Mouse (Mus musculus) fat pad, adult 2 months (tissue): ENCODE measurements around the gene Olfr119.
"Not testable (repeated sequence)": the region's sequence is repeated elsewhere in the genome, so short reads cannot be mapped to it uniquely, and the experiment has no call there.

ENCODE experiments used
- DNase-seq: peaks from one replicate; pipeline ENCODE4 v3.0.0-alpha.2; 2011; ENCODE audit warnings: low read depth, low spot score; ENCODE audit errors: extremely low read depth

Olfr119 gene

DNA sequence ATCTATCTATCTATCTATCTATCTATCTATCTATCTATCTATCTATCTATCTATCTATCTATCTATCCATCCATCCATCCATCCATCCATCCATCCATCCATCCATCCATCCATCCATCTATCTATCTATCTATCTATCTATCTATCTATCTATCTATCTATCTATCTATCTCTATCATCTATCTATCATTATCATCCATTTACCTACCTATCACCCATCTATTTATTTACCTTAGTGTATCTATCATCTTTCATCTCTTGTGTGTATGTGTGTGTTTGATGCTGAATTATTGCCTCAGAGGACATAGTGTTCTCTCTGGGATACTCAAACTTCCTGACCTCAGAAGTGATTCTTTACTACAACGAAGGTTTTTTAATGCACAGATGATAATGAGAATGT is at the start of gene Olfr119:
Gene Olfr119 (plus strand): TSS at position 301 of the 400 bp plus-strand sequence.
- DNase-seq, result not testable (repeated sequence)

DNA sequence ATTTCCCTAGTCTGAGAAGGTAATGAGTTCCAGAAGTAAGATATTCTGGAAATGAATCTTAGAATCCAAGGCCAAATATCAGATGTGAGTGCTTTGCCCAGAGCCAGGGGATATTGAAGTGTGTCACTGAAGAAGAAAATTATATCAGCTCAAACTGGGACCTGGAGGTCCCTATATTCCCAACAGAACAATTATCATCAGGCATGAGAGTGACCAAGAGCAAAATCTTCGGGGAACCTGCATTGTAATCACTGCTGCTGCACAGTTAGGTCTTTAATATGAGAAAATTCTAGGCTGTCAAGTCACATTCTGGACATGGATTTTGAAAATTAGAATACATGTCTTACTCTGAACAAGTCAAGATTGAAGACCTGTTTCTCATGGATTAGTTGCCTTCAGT is 32.7 kb upstream of the Olfr119 start, which contains the start of gene Olfr117:
Gene Olfr117 (minus strand): TSS at position 101 of the 400 bp plus-strand sequence.
- no peak for DNase-seq

DNA sequence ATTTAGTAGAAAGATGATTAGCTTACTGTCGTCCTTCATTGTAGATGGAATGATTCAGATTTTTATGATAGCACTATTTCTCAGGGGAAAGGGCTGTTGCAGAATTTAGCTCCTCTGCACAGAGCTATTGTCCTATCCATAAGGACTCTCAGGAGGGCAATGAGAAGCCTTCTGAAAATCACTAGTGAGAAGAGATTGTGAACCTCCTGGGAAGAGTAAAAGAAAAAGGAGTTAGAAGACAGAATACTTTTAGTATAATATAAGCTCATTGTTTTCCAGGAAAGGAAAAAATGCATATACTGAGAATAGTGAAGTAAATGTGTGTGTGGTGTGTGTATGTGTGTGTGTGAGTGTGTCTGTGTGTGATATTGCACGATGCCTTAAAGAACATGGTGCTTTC is 29.7 kb upstream of the Olfr119 start, which contains the start of gene Olfr118:
Gene Olfr118 (plus strand): TSS at position 301 of the 400 bp plus-strand sequence.
- no peak for DNase-seq

DNA sequence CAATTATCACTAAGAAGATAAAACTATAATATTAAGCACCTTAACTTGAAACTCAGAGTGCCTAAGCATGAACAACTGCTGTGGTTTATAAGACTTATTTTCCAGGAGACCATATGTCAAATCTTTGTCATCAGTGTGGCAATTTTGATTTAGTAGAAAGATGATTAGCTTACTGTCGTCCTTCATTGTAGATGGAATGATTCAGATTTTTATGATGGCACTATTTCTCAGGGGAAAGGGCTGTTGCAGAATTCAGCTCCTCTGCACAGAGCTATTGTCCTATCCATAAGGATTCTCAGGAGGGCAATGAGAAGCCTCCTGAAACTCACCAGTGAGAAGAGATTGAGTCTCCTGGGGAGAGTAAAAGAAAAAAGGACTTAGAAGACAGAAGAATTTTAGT is 25.1 kb downstream of the Olfr119 start, which contains the start of gene Olfr120:
Gene Olfr120 (plus strand): TSS at position 301 of the 400 bp plus-strand sequence.
- DNase-seq, result no peak

DNA sequence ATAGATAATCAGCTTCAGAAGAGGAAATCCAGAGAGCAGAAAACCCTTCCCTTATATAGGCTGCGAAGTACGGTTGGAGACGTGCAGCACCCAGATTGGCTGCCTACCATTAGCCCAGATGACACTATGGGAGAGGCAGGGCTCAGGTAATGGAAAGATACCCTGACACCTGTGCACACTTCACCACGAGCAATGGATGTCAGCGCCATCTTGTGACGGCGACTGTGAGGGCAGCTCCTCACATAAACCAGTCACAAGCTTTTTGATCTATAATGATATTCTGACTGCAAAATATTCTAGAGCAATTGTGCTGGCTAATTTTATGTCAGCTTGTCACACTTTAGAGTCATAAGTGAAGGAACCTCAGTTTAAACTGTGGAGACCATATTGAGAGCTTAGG is 41.7 kb downstream of the Olfr119 start:
- no peak for DNase-seq
